Mouse (Mus musculus): ENCODE data around the gene Rccd1. TPM values are rescaled to one million over a fixed set of nuclear protein-coding genes. Genes with fewer than 3 reads are reported as not detected.
A peak's percentile ranks its signal among the peaks of the same experiment; 100 is the strongest.

Gene Rccd1
- polyA plus RNA-seq, 1 experiment from 2014 or later: 3.7 TPM

- no peak overlapping the region for H3K9ac ChIP-seq (ENCODE audit: low read depth, low read length)
- H3K27ac ChIP-seq: no peak overlapping the region
- H3K4me3 ChIP-seq (replicated peaks; ENCODE audit: low read depth, low read length): no peak overlapping the region
- no peak overlapping the region for H3K4me2 ChIP-seq (ENCODE audit: low read length)
- DNase-seq (ENCODE audit: low spot score): no peak
- 95% methylated on average over 4 of the region's 4 CpGs for whole genome bisulfite sequencing
- H3K9me3 ChIP-seq (replicated peaks; ENCODE audit: low read length): no peaks in the 10 kb centered on the region
- peaks cover 48% of the 10 kb centered on the region for H3K36me3 ChIP-seq (ENCODE audit: insufficient read depth, low read length)
- no peaks in the 10 kb centered on the region for H3K27me3 ChIP-seq (ENCODE audit: insufficient read depth, low read length)
- H3K4me1 ChIP-seq (replicated peaks; ENCODE audit: insufficient read depth, low read length): no peaks in the 10 kb centered on the region
- no peak for TF ChIP-seq CTCF (IDR thresholded peaks at IDR 0.05; ENCODE audit: low read depth)
- no peak for ATAC-seq (replicated peaks; ENCODE audit: low FRiP score, low read depth)
These were observed 47.9 kb downstream of the Rccd1 start for GRCm38 (mm10) chr7:80276374-80276773.

GRCm38 (mm10) chr7:80273456-80273855 lies 50.8 kb downstream of the Rccd1 start:
- peaks cover 13% of the 10 kb centered on the region for H3K4me1 ChIP-seq (replicated peaks; ENCODE audit: insufficient read depth, low read length)
- ATAC-seq (replicated peaks; ENCODE audit: low FRiP score, low read depth) (no peak), DNase-seq (ENCODE audit: low spot score) (no peak)
- H3K4me2 ChIP-seq (ENCODE audit: low read length): no peak overlapping the region
- no peaks in the 10 kb centered on the region for H3K27me3 ChIP-seq (ENCODE audit: insufficient read depth, low read length)
- H3K27ac ChIP-seq: no peak overlapping the region
- peaks cover 36% of the 10 kb centered on the region for H3K36me3 ChIP-seq (ENCODE audit: insufficient read depth, low read length)
- H3K4me3 ChIP-seq (replicated peaks; ENCODE audit: low read depth, low read length): no peak overlapping the region
- TF ChIP-seq CTCF (IDR thresholded peaks at IDR 0.05; ENCODE audit: low read depth): no peak
- H3K9ac ChIP-seq (ENCODE audit: low read depth, low read length): no peak overlapping the region
- no peaks in the 10 kb centered on the region for H3K9me3 ChIP-seq (replicated peaks; ENCODE audit: low read length)
- whole genome bisulfite sequencing: 95% methylated on average over 2 of the region's 2 CpGs

- Histone ChIP-seq H3K27me3 (ENCODE audit: insufficient read depth, low read length) (no peaks in the 10 kb centered on the region), H3K4me1 (replicated peaks; ENCODE audit: insufficient read depth, low read length) (peaks cover 13% of the 10 kb centered on the region), H3K4me2 (ENCODE audit: low read length) (peak overlapping the region; percentile 97), H3K9me3 (replicated peaks; ENCODE audit: low read length) (no peaks in the 10 kb centered on the region), H3K27ac (peak overlapping the region; percentile 79), H3K36me3 (ENCODE audit: insufficient read depth, low read length) (peaks cover 31% of the 10 kb centered on the region), H3K4me3 (replicated peaks; ENCODE audit: low read depth, low read length) (peak overlapping the region; percentile 68), H3K9ac (ENCODE audit: low read depth, low read length) (peak overlapping the region; percentile 71)
- under 1% methylated on average over 23 of the region's 23 CpGs for WGBS
- TF ChIP-seq CTCF (IDR thresholded peaks at IDR 0.05; ENCODE audit: low read depth): no peak
- DNase-seq (ENCODE audit: low spot score) (peak; percentile 19), ATAC-seq (replicated peaks; ENCODE audit: low FRiP score, low read depth) (peak; percentile 72)
These were observed 54.5 kb downstream of the Rccd1 start for GRCm38 (mm10) chr7:80269751-80270255.

GRCm38 (mm10) chr7:80268897-80269750 lies 55.1 kb downstream of the Rccd1 start, which contains the start of gene Vps33b:
Gene Vps33b (plus strand): TSS chr7:80269649.
- ATAC-seq (replicated peaks; ENCODE audit: low FRiP score, low read depth) (peak; percentile 92), DNase-seq (ENCODE audit: low spot score) (peak; percentile 95)
- Histone ChIP-seq H3K9ac (ENCODE audit: low read depth, low read length) (peak within 1 kb of the TSS; percentile 71), H3K27me3 (ENCODE audit: insufficient read depth, low read length) (no peaks in the 10 kb centered on the region), H3K36me3 (ENCODE audit: insufficient read depth, low read length) (peaks cover 31% of the 10 kb centered on the region), H3K9me3 (replicated peaks; ENCODE audit: low read length) (no peaks in the 10 kb centered on the region), H3K4me3 (replicated peaks; ENCODE audit: low read depth, low read length) (peak within 1 kb of the TSS; percentile 68), H3K27ac (peak within 1 kb of the TSS; percentile 79), H3K4me1 (replicated peaks; ENCODE audit: insufficient read depth, low read length) (peaks cover 13% of the 10 kb centered on the region), H3K4me2 (ENCODE audit: low read length) (peak within 1 kb of the TSS; percentile 97)
- no peak for TF ChIP-seq CTCF (IDR thresholded peaks at IDR 0.05; ENCODE audit: low read depth)
- WGBS: 5% methylated on average over 21 of the region's 21 CpGs

- H3K4me3 ChIP-seq (replicated peaks; ENCODE audit: low read depth, low read length): no peak overlapping the region
- no peak overlapping the region for H3K4me2 ChIP-seq (ENCODE audit: low read length)
- H3K9ac ChIP-seq (ENCODE audit: low read depth, low read length): no peak overlapping the region
- DNase-seq (ENCODE audit: low spot score) (no peak), ATAC-seq (replicated peaks; ENCODE audit: low FRiP score, low read depth) (no peak)
- H3K36me3 ChIP-seq (ENCODE audit: insufficient read depth, low read length): peaks cover 28% of the 10 kb centered on the region
- 74% methylated on average over 1 of the region's 1 CpGs for WGBS
- no peak for TF ChIP-seq CTCF (IDR thresholded peaks at IDR 0.05; ENCODE audit: low read depth)
- H3K27ac ChIP-seq: no peak overlapping the region
- H3K4me1 ChIP-seq (replicated peaks; ENCODE audit: insufficient read depth, low read length): peaks cover 13% of the 10 kb centered on the region
- no peaks in the 10 kb centered on the region for H3K9me3 ChIP-seq (replicated peaks; ENCODE audit: low read length)
- no peaks in the 10 kb centered on the region for H3K27me3 ChIP-seq (ENCODE audit: insufficient read depth, low read length)
These were observed 56.5 kb downstream of the Rccd1 start for GRCm38 (mm10) chr7:80267764-80268163.

GRCm38 (mm10) chr7:80264606-80265005 lies 59.6 kb downstream of the Rccd1 start:
- peaks cover 28% of the 10 kb centered on the region for H3K36me3 ChIP-seq (ENCODE audit: insufficient read depth, low read length)
- peaks cover 11% of the 10 kb centered on the region; the same call in 1 of the 2 replicates for H3K4me1 ChIP-seq (replicated peaks; ENCODE audit: insufficient read depth, low read length)
- 92% methylated on average over 12 of the region's 12 CpGs for WGBS
- H3K4me3 ChIP-seq (replicated peaks; ENCODE audit: low read depth, low read length): no peak overlapping the region
- no peak overlapping the region for H3K4me2 ChIP-seq (ENCODE audit: low read length)
- H3K27me3 ChIP-seq (ENCODE audit: insufficient read depth, low read length): no peaks in the 10 kb centered on the region
- no peak for ATAC-seq (replicated peaks; ENCODE audit: low FRiP score, low read depth)
- no peaks in the 10 kb centered on the region for H3K9me3 ChIP-seq (replicated peaks; ENCODE audit: low read length)
- H3K9ac ChIP-seq (ENCODE audit: low read depth, low read length): no peak overlapping the region
- TF ChIP-seq CTCF (IDR thresholded peaks at IDR 0.05; ENCODE audit: low read depth): no peak
- no peak for DNase-seq (ENCODE audit: low spot score)
- H3K27ac ChIP-seq: no peak overlapping the region
